Mouse (Mus musculus) kidney, embryonic 16.5 days (tissue): Measurements from ENCODE around the gene Rars2. TPM values are rescaled to one million over a fixed set of nuclear protein-coding genes. Genes with fewer than 3 reads are reported as not detected.

Experiments
- ATAC-seq: fragments of 200-750 bp; cut with Nextera tagmentation; 2 replicates; pipeline ENCODE4 v1.8.0; 2017; ENCODE audit warnings: moderate TSS enrichment; ENCODE audit not compliant: low FRiP score, low TSS enrichment
- H3K27ac ChIP-seq: fragments of 300-500 bp; sonication (generic); 2 replicates; pipeline ENCODE4 v1.5.1; 2014; ENCODE audit warnings: low read length
- H3K27me3 ChIP-seq: fragments of 300-500 bp; sonication (generic); 2 replicates; pipeline ENCODE4 v1.6.1; 2014; ENCODE audit warnings: low read length, control low read depth, mixed read lengths; ENCODE audit not compliant: insufficient read depth
- H3K36me3 ChIP-seq: fragments of 300-500 bp; sonication (generic); 2 replicates; pipeline ENCODE4 v1.6.1; 2014; ENCODE audit warnings: low read length, control low read depth, mixed read lengths; ENCODE audit not compliant: insufficient read depth
- H3K4me1 ChIP-seq: fragments of 300-500 bp; sonication (generic); 2 replicates; pipeline ENCODE4 v1.6.1; 2014; ENCODE audit warnings: low read length, control low read depth, mixed read lengths; ENCODE audit not compliant: insufficient read depth
- H3K4me2 ChIP-seq: fragments of 300-500 bp; sonication (generic); replicated peaks from 2 replicates; pipeline ENCODE4 v1.6.1; 2014; ENCODE audit warnings: low read depth, low read length
- H3K4me3 ChIP-seq: fragments of 300-500 bp; sonication (generic); 2 replicates; pipeline ENCODE4 v1.5.1; 2014; ENCODE audit warnings: mild to moderate bottlenecking, low read length
- H3K9ac ChIP-seq: fragments of 300-500 bp; sonication (generic); replicated peaks from 2 replicates; pipeline ENCODE4 v1.6.1; 2014; ENCODE audit warnings: low read length
- H3K9me3 ChIP-seq: fragments of 300-500 bp; sonication (generic); 2 replicates; pipeline ENCODE4 v1.6.1; 2016; ENCODE audit warnings: low read length, control low read depth
- WGBS: fragments of 180-500 bp; shearing (Covaris S2); extraction: QIAGEN DNeasy Blood & Tissue Kit; methylation state at CpG from one replicate; pipeline ENCODE4 v1.1.7; 2014; 5-methylcytosine and 5-hydroxymethylcytosine counted together
- polyA plus RNA-seq: library from polyadenylated mRNA; unstranded; fragments of >200 nt; fragmentation: Nextera tagmentation; extraction: Ambion mirVana; gene quantifications from 2 replicates; pipeline ENCODE4 v1.2.1, GENCODE M21; 2015

The Rars2 gene
- polyA plus RNA-seq, 1 experiment from 2014 or later, result 74.3 TPM

DNA sequence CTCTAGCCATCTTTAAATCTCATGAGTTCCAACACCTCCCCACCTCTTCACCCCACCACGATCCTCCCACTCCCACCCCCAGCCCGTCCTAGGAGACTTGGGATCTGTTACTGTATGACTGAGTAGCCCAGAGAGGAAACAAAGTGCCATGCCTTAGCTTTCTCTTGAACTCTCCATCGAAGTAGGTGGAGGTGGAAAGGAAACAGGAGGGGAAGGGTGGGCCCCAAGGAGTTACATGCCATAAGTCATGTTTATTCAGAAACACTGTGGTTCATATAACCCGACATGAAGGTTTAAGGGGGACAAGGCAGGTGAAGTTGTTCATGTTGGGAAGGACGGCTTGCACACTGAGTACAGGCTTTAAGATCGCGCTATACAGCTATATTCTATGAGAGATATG lies 22.6 kb downstream of the Rars2 start:
- no peaks in the 10 kb centered on the region for H3K9me3 ChIP-seq
- H3K4me2 ChIP-seq, result no peak overlapping the region
- H3K27ac ChIP-seq, result no peak overlapping the region
- no peak overlapping the region for H3K9ac ChIP-seq
- ATAC-seq, result no peak
- H3K4me3 ChIP-seq, result no peak overlapping the region
- H3K4me1 ChIP-seq, result no peaks in the 10 kb centered on the region
- 71% methylated on average over 7 of the region's 7 CpGs for WGBS
- no peaks in the 10 kb centered on the region for H3K27me3 ChIP-seq
- H3K36me3 ChIP-seq, result peaks cover 28% of the 10 kb centered on the region

DNA sequence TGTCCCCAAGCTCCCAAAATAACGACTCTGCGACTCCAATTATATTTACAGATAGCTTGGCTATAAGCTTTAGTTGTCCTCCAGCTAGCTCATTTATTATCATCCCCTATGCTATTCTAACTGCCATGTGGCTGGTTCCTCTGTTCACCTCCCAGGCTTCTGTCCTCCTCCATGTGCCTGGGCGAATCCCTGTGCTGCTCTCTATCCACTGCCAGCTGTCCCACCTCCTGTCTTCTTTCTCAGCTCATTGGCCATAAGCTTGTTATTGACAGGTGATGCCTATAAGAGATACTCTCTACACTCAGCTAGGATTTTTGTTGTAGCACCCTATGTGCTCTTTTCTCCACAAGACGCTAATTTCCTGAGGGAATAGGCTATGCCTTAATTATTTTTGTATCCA lies 23.1 kb downstream of the Rars2 start:
- no peak overlapping the region for H3K4me3 ChIP-seq
- no peaks in the 10 kb centered on the region for H3K27me3 ChIP-seq
- H3K4me2 ChIP-seq, result no peak overlapping the region
- no peaks in the 10 kb centered on the region for H3K9me3 ChIP-seq
- no peak overlapping the region for H3K27ac ChIP-seq
- H3K9ac ChIP-seq, result no peak overlapping the region
- 80% methylated on average over 4 of the region's 4 CpGs for WGBS
- no peak for ATAC-seq
- H3K4me1 ChIP-seq, result no peaks in the 10 kb centered on the region
- H3K36me3 ChIP-seq, result peaks cover 28% of the 10 kb centered on the region

GRCm38 (mm10) chr4:34639745-34640364 lies 25.1 kb downstream of the Rars2 start:
- H3K4me3 ChIP-seq, result no peak overlapping the region
- ATAC-seq, result no peak
- H3K9ac ChIP-seq, result no peak overlapping the region
- no peaks in the 10 kb centered on the region for H3K4me1 ChIP-seq
- H3K9me3 ChIP-seq, result no peaks in the 10 kb centered on the region
- no peak overlapping the region for H3K4me2 ChIP-seq
- no peaks in the 10 kb centered on the region for H3K27me3 ChIP-seq
- no peak overlapping the region for H3K27ac ChIP-seq
- H3K36me3 ChIP-seq, result peaks cover 26% of the 10 kb centered on the region
- WGBS, result 49% methylated on average over 5 of the region's 5 CpGs

DNA sequence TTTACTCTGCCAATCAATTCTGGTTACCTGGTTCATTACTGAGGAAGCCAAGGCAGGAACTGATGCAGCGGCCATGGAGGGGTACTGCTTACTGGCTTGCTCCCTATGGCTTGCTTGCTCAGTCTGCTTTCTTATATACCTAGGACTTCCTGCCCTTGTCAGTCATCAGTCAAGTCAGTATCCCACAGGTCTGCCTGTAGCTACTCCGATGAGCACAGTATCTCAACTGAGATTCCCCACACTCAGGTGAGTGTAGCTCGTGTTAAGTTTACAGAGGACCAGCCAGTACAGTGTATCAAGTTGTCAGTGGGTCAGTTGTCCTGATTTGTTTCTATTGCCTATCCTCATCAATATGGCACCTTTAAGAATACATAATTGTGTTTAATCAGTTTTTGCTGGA lies 26.0 kb downstream of the Rars2 start:
- H3K36me3 ChIP-seq, result peaks cover 26% of the 10 kb centered on the region
- 98% methylated on average over 3 of the region's 3 CpGs for WGBS
- H3K9ac ChIP-seq, result no peak overlapping the region
- H3K4me2 ChIP-seq, result no peak overlapping the region
- H3K27ac ChIP-seq, result no peak overlapping the region
- ATAC-seq, result no peak
- H3K4me3 ChIP-seq, result no peak overlapping the region
- no peaks in the 10 kb centered on the region for H3K9me3 ChIP-seq
- H3K4me1 ChIP-seq, result no peaks in the 10 kb centered on the region
- no peaks in the 10 kb centered on the region for H3K27me3 ChIP-seq

DNA sequence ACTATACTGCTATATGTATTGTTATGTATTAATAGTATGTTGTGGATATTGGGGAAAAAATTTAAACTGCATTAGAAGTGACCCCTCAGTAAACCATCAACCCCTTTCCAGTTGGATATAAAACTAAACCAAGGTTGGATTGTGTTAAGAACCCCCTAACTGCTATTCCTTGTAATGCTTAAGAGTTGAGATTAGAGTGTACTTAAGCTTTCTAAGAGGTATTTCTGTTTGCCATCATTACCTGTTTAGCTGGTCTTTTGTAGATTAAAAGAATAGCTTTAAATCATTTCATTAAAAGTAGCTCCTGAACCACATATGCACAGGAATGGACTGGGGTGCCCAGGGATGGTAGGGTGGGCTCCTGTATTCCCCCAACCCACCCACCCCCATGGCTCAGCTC lies 30.0 kb downstream of the Rars2 start:
- Histone ChIP-seq H3K4me3 (no peak overlapping the region), H3K27ac (no peak overlapping the region), H3K4me2 (no peak overlapping the region), H3K9ac (no peak overlapping the region), H3K36me3 (peaks cover 34% of the 10 kb centered on the region), H3K9me3 (no peaks in the 10 kb centered on the region), H3K27me3 (no peaks in the 10 kb centered on the region), H3K4me1 (no peaks in the 10 kb centered on the region)
- ATAC-seq, result no peak

DNA sequence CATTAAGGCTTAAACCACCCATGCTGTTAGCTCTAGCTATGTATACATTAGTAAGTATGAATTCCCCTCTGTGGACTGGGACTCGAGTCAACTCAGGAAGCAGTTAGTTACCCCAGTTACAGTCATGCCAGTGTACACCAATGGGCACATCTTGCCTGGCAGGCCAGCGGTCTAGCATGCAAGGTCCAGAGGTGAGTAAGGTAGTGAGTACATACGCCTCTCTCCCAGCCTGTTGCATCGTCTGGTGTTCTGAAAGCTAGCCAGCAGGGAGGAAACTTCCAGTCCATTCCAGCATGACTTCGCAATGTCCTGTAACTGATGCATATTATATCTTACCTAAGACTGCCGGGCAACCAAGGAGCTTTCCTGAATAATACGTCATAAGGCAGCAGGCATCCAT lies 38.4 kb downstream of the Rars2 start:
- peaks cover 48% of the 10 kb centered on the region for H3K36me3 ChIP-seq
- no peak overlapping the region for H3K4me3 ChIP-seq
- no peaks in the 10 kb centered on the region for H3K4me1 ChIP-seq
- H3K9me3 ChIP-seq, result no peaks in the 10 kb centered on the region
- no peak overlapping the region for H3K27ac ChIP-seq
- no peaks in the 10 kb centered on the region for H3K27me3 ChIP-seq
- no peak overlapping the region for H3K4me2 ChIP-seq
- ATAC-seq, result no peak
- WGBS, result 80% methylated on average over 7 of the region's 7 CpGs
- H3K9ac ChIP-seq, result no peak overlapping the region

DNA sequence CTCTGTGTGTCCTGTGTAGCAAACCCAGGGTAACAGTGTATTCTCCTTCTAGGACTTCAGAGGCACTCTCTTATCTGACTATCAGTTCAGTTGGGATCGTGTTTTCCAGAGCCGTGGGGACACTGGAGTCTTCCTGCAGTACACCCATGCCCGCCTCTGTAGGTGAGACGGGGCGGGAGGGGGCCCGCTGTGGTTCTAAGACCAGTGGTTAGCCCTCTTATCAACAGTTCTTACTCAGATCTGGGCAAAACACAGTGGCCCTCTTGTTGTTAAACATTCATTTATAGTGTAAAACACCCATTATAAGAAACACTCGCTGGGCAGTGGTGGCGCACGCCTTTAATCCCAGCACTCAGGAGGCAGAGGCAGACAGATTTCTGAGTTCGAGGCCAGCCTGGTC lies 41.3 kb downstream of the Rars2 start:
- Histone ChIP-seq H3K27ac (no peak overlapping the region), H3K4me1 (no peaks in the 10 kb centered on the region), H3K9ac (no peak overlapping the region), H3K27me3 (no peaks in the 10 kb centered on the region), H3K4me3 (no peak overlapping the region), H3K4me2 (no peak overlapping the region), H3K36me3 (peaks cover 54% of the 10 kb centered on the region), H3K9me3 (no peaks in the 10 kb centered on the region)
- 96% methylated on average over 10 of the region's 10 CpGs for WGBS
- ATAC-seq, result no peak

- ATAC-seq, result no peak
- Histone ChIP-seq H3K9ac (no peak overlapping the region), H3K4me3 (no peak overlapping the region), H3K36me3 (peaks cover 62% of the 10 kb centered on the region), H3K9me3 (no peaks in the 10 kb centered on the region), H3K27ac (no peak overlapping the region), H3K27me3 (no peaks in the 10 kb centered on the region), H3K4me1 (no peaks in the 10 kb centered on the region), H3K4me2 (no peak overlapping the region)
- 70% methylated on average over 2 of the region's 2 CpGs for WGBS
Measured at GRCm38 (mm10) chr4:34659012-34659411, 44.3 kb downstream of the Rars2 start.

GRCm38 (mm10) chr4:34661514-34661913 lies 46.8 kb downstream of the Rars2 start:
- WGBS, result 100% methylated on average over 2 of the region's 2 CpGs
- Histone ChIP-seq H3K4me1 (no peaks in the 10 kb centered on the region), H3K4me2 (no peak overlapping the region), H3K9me3 (no peaks in the 10 kb centered on the region), H3K27ac (no peak overlapping the region), H3K9ac (no peak overlapping the region), H3K27me3 (no peaks in the 10 kb centered on the region), H3K36me3 (peaks cover 59% of the 10 kb centered on the region), H3K4me3 (no peak overlapping the region)
- no peak for ATAC-seq

DNA sequence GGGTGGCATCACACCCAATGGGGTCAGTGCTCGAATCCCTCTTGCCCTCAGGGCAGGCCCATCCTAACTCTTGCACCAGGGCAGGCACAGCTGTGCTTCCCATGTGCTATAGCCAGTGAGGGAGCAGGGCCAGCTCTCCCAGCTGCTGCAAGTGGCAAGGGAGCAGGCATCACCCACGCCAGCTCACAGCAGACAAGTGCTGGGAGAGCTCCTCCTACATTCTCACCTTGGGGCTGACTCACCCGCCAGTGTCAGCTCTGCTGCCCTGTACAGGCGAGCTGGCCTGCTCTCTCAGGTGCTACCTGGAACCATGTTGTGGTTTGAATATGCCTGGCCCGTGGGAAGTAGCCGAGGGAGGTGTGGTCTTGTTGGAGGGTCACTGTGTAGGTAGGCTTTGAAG lies 47.2 kb downstream of the Rars2 start:
- WGBS, result 84% methylated on average over 6 of the region's 6 CpGs
- Histone ChIP-seq H3K9me3 (no peaks in the 10 kb centered on the region), H3K27ac (no peak overlapping the region), H3K4me3 (no peak overlapping the region), H3K9ac (no peak overlapping the region), H3K27me3 (no peaks in the 10 kb centered on the region), H3K4me2 (no peak overlapping the region), H3K4me1 (no peaks in the 10 kb centered on the region), H3K36me3 (peaks cover 61% of the 10 kb centered on the region)
- ATAC-seq, result no peak
